Mouse (Mus musculus) cerebellum, adult 9-11 months (tissue): ENCODE data around the gene Tmem217.
"Not testable (repeated sequence)": the region's sequence is repeated elsewhere in the genome, so short reads cannot be mapped to it uniquely, and the experiment has no call there.

Experiments used
- DNase-seq: peaks from one replicate; pipeline ENCODE4 v3.0.0; 2022

Gene Tmem217

GRCm38 (mm10) chr17:29500802-29501469 is 51.2 kb downstream of the Tmem217 start:
- DNase-seq, result no peak

DNA sequence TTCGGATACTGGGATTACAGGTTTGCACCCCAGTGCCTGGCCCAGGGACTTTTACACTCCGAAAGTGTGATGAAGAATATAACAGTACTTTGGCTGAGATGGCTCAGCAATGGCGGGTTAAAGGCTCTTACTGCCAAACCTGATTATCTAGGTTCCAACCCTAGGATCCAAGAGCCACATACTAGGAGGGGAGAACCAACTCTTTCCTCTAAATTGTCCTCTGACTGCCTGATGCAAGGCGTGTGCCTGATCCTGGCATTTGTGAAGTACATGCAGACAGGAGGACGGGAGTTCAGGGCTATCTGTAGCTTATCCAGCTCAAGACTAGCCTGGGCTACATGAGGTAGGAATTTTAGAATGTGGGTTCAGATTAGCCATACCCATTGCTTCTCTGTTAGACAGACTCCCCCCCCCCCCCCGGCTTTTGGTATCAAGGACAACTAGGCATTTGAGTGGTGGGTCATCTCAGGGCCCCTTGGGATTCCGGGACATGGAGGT is 51.9 kb downstream of the Tmem217 start:
- no peak for DNase-seq

DNA sequence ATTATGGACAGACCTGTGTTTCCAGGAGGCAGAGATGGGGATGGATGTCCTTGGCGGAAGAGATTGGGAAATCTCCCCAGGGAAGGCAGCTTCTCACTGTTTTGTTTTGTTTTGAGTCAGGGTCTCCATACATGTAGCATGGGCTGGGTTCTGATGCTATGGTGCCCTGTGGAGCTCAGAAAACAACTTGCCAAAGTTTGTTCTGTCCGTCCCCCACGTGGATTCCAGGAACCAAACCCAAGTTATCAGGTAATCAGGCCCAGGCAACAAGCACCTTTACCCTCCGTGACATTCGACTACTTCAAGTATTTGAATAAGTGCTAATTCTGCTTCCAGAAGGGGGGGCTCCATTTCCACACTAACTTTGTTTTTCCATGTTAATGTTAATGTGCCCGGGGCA is 52.7 kb downstream of the Tmem217 start:
- no peak for DNase-seq

- DNase-seq, result not testable (repeated sequence)
These were observed 53.2 kb downstream of the Tmem217 start for GRCm38 (mm10) chr17:29498952-29499351.

DNA sequence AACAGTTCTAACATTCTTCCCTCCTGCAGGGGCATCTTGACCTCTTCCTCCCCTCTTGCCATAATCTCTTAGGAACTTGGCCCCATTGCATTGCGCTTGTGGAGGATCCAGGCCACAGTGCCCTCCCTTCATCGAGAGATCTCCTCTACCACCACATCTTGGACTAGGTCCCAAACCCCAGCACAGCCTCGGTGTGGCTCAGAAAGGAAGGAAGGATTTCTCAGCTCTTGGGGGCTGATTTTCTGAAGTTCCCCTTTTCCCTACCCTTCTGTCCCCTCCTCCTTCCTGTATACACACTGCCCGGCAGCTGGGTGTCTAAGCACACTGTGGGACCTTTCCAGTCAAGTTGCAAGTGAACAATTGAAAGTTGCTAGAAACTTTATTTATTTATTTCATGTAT is 54.2 kb downstream of the Tmem217 start:
- no peak for DNase-seq

- not testable (repeated sequence) for DNase-seq
These were observed 54.7 kb downstream of the Tmem217 start for GRCm38 (mm10) chr17:29497481-29497880.

DNA sequence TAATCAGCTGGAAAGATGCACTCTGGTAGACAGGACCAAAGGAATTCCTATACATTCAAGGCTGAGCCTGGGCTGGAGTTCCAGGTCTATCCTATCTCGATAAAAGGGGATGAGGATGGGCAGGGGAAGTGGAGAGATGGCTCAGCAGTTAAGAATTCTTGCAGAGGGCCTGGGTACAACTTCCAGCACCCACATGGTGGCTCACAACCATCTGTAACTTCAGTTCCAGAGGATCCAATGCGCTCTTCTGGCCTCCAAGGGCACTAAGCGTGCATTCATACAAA is 55.2 kb downstream of the Tmem217 start:
- DNase-seq, result no peak

DNA sequence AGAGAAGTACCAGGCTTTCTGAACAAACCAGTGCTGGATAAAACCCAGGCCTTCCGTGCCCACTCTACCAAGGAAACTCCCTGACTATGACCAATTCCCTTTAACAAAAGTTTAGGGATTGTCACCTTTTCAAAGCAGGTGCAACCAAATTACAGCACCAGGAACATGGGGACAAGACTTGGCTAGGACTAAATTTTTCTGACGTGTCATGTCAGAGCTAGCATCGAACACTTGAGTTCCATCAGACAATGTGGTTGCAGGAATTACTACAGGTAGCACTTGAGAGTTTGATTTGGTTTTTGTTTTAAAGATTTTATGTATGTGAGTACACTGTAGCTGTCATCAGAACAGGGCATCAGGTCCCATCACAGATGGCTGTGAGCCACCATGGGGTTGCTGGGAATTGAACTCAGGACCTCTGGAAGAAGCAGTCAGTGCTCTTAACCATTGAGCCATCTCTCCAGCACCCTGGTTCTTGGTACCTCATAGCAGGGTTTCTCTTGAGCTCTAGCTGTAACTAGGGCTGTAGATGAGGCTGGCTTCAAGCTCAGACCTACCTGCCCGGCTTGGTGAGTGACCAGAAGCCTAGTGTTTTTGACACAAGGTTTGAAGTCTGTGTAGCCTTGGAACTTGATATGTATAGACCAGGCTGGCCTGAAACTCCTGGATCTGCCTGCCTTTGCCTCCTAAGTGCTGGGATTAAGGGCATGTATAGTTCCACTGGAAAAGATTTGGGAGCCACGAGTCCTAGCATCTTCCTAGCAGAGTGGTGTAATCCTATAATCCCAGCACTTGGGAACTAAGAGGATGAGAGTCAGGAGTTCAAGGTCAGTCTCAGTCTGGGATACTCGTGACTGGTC is 55.7 kb downstream of the Tmem217 start:
- DNase-seq, result no peak

DNA sequence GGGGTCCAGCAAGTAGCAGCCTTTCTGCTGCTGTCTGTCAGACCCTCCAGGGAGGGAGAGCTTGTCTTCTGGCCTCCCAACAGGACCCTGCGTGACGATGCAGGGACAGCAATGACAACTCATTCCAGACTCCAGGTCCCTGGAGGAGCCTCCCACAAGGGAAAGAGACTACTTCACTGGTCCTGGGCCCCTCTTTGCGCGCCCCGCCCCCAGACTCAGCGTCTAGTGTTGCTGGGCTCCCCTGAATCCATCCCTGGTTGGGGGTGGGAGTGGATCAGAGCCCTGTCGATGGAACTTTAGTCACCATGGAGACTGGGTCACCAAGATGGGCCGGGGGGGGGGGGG is 57.5 kb downstream of the Tmem217 start:
- peak; percentile 26 for DNase-seq

DNA sequence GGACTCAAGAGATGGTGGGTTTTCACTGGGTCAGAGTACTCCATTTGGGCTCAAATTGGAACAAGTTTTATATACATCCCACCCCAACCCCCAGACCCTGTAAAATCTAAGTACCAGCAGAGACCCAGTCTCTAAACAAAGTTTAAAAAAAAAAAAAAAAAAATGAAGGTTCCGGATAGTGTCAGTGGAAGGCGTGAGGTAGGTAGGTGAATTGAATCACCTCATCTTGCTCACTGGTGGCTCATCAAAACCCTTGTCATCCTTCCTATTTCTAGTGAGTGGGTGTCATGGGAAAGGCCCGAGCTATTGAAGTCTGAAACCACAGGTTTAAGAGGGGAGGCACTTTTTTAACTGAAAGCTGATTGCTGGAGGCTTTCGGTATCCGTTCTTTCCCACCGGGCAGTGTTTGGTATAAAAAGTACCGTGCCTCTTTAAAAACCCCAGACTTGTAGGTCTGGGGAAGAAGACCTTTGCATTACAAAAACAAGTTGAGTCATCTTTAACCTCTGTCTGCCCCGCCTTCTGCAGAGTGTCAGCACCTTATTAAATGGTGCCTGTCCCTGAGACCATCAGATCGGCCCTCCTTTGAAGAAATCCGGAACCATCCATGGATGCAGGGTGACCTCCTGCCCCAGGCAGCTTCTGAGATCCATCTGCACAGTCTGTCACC is 58.0 kb downstream of the Tmem217 start:
- DNase-seq, result no peak

GRCm38 (mm10) chr17:29493461-29493980 is 58.7 kb downstream of the Tmem217 start:
- peak; percentile 21 for DNase-seq

DNA sequence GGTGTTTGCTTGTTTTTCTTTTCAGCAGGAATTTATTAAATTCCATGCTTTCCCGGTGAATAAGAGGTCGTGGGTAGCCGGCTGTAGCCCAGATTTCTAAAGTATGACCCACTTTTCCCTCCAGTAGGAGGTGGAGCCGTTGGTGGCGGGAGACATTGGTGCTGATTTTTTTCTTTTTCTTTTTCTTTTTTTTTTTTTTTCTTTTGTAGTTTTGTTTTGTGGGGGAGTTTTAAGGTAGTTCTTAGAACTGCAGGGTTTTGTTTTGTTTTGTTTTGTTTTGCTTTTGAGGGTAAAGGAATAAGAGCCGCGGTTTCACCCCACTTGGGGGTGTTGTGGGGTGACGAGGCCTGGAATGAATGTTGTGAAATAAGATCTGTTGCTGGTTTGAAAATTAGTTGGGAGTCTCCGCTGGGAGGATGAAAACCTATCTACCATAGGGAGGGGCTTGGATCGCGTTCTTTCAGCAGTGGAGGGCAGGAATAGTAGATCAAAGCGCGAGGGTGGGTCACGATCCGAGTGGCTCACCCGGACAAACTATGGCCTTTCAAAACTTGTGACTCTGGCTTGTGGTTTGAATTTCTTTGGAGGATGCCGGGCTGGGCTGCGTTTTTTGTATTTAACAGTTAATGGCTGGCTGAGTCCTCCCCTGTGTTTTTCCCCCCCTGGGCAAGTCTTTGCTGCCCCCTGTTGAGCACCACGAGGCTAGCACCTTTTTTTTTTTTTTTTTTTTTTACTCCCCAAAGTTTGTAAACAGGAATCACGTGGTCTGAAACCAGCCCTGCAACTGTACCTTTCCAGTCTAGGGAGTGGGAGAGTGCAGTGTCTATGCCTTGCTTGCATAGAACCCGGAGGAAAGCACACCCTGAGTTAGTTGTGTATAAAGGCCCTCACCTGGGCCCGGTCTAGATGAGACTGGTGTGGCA is 59.7 kb downstream of the Tmem217 start:
- peak; percentile 62 for DNase-seq

GRCm38 (mm10) chr17:29491591-29492268 is 60.5 kb downstream of the Tmem217 start:
- peak; percentile 66 for DNase-seq

DNA sequence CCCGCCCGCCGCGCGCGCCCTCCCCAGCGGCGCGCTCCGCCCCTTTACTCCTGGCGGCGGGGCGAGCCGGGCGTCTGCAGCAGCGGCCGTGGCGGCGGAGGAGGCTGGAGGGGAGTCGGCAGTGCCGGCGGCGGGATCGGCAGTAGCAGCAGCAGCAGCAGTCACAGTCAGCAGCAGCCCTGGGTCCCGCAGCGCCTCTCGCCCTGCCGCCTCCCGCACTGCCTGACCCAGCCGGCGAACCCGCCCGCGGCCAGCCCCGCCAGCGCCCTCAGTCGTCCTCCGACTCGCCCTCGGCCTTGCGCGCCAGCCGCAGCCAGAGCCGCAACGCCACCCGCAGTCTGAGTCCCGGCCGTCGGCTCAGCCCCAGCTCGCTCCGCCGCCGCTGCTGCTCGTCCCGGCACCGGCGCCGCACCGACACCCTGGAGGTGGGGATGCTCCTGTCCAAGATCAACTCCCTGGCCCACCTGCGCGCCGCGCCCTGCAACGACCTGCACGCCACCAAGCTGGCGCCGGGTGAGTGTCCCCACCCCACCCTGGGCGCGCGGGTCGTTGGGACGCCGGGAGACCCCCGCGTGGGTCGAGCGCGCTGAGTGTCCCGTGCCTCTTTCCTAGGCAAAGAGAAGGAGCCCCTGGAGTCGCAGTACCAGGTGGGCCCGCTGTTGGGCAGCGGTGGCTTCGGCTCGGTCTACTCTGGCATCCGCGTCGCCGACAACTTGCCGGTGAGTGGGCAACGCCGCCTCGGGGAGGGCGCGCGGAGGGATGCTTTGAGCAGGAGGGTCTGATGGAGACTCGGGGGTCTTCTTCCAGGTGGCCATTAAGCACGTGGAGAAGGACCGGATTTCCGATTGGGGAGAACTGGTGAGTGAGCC is 61.2 kb downstream of the Tmem217 start, which contains the start of gene Pim1:
Pim1 (plus strand) TSS at position 41 of the 869 bp plus-strand sequence.
- DNase-seq, result no peak

DNA sequence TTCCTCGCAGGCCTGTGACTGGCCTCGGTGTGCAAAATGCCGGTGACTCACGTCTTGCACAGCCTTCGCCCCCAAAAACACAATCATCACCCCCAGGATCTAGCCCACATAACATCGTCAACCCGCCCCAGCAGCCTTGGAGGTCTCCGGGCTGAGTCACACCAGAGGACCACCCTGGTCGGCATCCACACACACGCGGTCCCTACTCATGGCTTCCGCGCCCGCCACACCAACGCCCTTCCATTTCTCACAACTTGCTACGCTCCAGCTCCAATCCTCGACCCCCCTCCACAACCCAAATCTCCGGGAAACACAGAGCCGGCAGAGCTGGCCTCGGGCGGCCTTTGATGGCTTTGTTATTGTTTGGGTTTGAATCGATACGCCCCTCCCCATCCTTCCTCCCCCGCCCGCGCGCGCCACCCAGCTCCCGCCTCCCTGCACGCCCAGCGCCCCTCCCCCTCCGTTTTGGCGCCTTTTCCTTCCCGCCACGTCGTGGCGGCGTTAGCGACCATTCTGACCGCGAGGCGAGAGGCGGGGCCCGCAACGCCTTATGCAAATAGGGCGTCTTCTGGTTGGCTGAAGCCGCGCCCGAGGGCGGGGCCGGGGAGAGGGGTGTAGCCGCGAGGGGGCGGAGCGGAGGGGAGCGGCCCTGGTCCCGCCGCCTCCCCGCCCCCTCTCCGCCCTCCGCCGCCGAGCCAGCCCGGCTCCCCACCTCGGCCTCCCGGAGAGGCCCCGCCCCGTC is 62.0 kb downstream of the Tmem217 start:
- DNase-seq, result peak; percentile 99

GRCm38 (mm10) chr17:29488978-29489970 is 62.9 kb downstream of the Tmem217 start:
- no peak for DNase-seq

DNA sequence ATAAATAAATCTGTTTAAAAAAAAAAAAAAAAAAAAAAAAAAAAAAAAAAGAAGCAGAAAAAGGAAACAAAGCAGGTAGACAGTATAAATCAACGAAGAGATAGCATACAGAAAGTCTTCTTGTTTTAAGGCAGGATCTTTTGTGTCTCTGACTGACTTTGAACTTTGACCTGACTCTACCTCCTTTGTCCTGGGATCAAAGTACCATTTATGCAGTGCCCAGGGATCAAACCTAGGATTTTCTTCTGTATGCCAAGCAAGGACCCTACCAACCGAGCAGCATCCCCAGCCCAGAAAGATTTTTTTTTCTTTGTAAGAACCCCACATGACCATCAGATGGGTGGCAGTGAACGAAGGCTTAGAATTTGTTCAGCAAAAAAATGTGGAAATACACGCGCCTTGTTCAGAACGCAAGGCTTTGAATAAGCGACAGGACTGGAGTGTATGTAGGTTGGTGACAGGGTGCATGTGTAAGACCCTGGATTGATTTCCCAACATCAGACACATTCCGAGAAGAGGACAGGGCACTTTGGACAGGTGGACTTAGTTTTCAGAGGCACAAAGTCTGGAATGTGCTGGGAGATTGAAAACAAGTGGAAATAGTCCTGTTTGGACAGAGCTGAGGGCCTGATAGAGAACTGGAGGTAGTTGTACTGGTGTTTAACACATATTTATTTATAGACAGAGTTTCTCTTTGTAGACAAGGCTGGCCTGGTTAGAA is 63.8 kb downstream of the Tmem217 start:
- peak; percentile 28 for DNase-seq
